Mouse (Mus musculus): ENCODE results near the gene Ptpn22.
"Not testable (repeated sequence)": the region's sequence is repeated elsewhere in the genome, so short reads cannot be mapped to it uniquely, and the experiment has no call there.

Gene Ptpn22

GRCm38 (mm10) chr3:103858881-103859801, at the start of gene Ptpn22:
Gene Ptpn22 (plus strand): TSS chr3:103859795.
- no peak for DNase-seq (ENCODE audit: low read depth, low spot score)

- no peak for DNase-seq (ENCODE audit: low read depth, low spot score)
Measured at GRCm38 (mm10) chr3:103809799-103810150, 49.8 kb upstream of the Ptpn22 start.

- DNase-seq (ENCODE audit: low read depth, low spot score), result no peak
Measured at GRCm38 (mm10) chr3:103810967-103811366, 48.6 kb upstream of the Ptpn22 start.

- peak; percentile 27 for DNase-seq (ENCODE audit: low read depth, low spot score)
Measured at GRCm38 (mm10) chr3:103827548-103827947, 32.0 kb upstream of the Ptpn22 start.

- no peak for DNase-seq (ENCODE audit: low read depth, low spot score)
Measured at GRCm38 (mm10) chr3:103829036-103829435, 30.6 kb upstream of the Ptpn22 start.

GRCm38 (mm10) chr3:103830681-103831080, 28.9 kb upstream of the Ptpn22 start:
- DNase-seq (ENCODE audit: low read depth, low spot score), result peak; percentile 48

- DNase-seq (ENCODE audit: low read depth, low spot score), result no peak
Measured at GRCm38 (mm10) chr3:103831146-103831545, 28.4 kb upstream of the Ptpn22 start.

- no peak for DNase-seq (ENCODE audit: low read depth, low spot score)
Measured at GRCm38 (mm10) chr3:103832426-103832825, 27.2 kb upstream of the Ptpn22 start, which contains the start of gene Bcl2l15. Gene Bcl2l15 (plus strand): TSS chr3:103832601.

- DNase-seq (ENCODE audit: low read depth, low spot score), result no peak
Measured at GRCm38 (mm10) chr3:103834001-103834400, 25.6 kb upstream of the Ptpn22 start.

GRCm38 (mm10) chr3:103835272-103835950, 24.2 kb upstream of the Ptpn22 start:
- no peak for DNase-seq (ENCODE audit: low read depth, low spot score)

GRCm38 (mm10) chr3:103835951-103836310, 23.7 kb upstream of the Ptpn22 start:
- no peak for DNase-seq (ENCODE audit: low read depth, low spot score)

GRCm38 (mm10) chr3:103836453-103836852, 23.1 kb upstream of the Ptpn22 start:
- DNase-seq (ENCODE audit: low read depth, low spot score), result no peak

GRCm38 (mm10) chr3:103839711-103840110, 19.9 kb upstream of the Ptpn22 start:
- DNase-seq (ENCODE audit: low read depth, low spot score), result peak; percentile 72

GRCm38 (mm10) chr3:103840195-103840594, 19.4 kb upstream of the Ptpn22 start:
- DNase-seq (ENCODE audit: low read depth, low spot score), result peak; percentile 70

GRCm38 (mm10) chr3:103840946-103841345, 18.6 kb upstream of the Ptpn22 start:
- not testable (repeated sequence) for DNase-seq (ENCODE audit: low read depth, low spot score)

- peak; percentile 84 for DNase-seq (ENCODE audit: low read depth, low spot score)
Measured at GRCm38 (mm10) chr3:103850644-103851363, 8.8 kb upstream of the Ptpn22 start.

- no peak for DNase-seq (ENCODE audit: low read depth, low spot score)
Measured at GRCm38 (mm10) chr3:103851481-103851880, 8.1 kb upstream of the Ptpn22 start.

GRCm38 (mm10) chr3:103851882-103852281, 7.7 kb upstream of the Ptpn22 start:
- no peak for DNase-seq (ENCODE audit: low read depth, low spot score)

GRCm38 (mm10) chr3:103852565-103853299, 6.9 kb upstream of the Ptpn22 start:
- DNase-seq (ENCODE audit: low read depth, low spot score), result peak; percentile 90

GRCm38 (mm10) chr3:103853804-103854203, 5.8 kb upstream of the Ptpn22 start:
- no peak for DNase-seq (ENCODE audit: low read depth, low spot score)

GRCm38 (mm10) chr3:103857036-103857805, 2.4 kb upstream of the Ptpn22 start:
- no peak for DNase-seq (ENCODE audit: low read depth, low spot score)

Data from ZHBTc4 (cell line).